Mouse (Mus musculus) ES-E14 (cell line): ENCODE results near the gene Dbt. TPM values are rescaled to one million over a fixed set of nuclear protein-coding genes. Genes with fewer than 3 reads are reported as not detected.
"Not testable (repeated sequence)": the region's sequence is repeated elsewhere in the genome, so short reads cannot be mapped to it uniquely, and the experiment has no call there.

ENCODE experiments used
- DNase-seq: peaks from one replicate; pipeline ENCODE4 v3.0.0-alpha.2; 2013; ENCODE audit warnings: low read depth, low spot score
- H3K27ac ChIP-seq: 2 replicates; pipeline ENCODE4 v1.5.1; 2012; ENCODE audit warnings: low read depth, mild to moderate bottlenecking, low read length, moderate library complexity, mixed read lengths; ENCODE audit not compliant: poor library complexity, insufficient read depth, severe bottlenecking
- H3K36me3 ChIP-seq: 2 replicates; pipeline ENCODE4 v1.6.1; 2012; ENCODE audit warnings: mild to moderate bottlenecking, low read length, moderate library complexity, mixed read lengths; ENCODE audit not compliant: control insufficient read depth, poor library complexity, insufficient read depth, severe bottlenecking
- H3K4me1 ChIP-seq, 2 experiments: fragments of 150-350 bp in 1 of 2; sonication (generic) in 1 of 2; 2 replicates each; pipeline ENCODE4 v1.6.1; 2012; ENCODE audit warnings: low read length in 2 of 2, mild to moderate bottlenecking in 1 of 2, mixed read lengths in 1 of 2; ENCODE audit not compliant: control insufficient read depth in 2 of 2, insufficient read depth in 2 of 2, poor library complexity in 1 of 2
- H3K4me3 ChIP-seq, 2 experiments: fragments of 150-350 bp in 1 of 2; sonication (generic) in 1 of 2; 2 replicates each; pipeline ENCODE4 v1.5.1; 2012; ENCODE audit warnings: low read length in 2 of 2, low read depth in 1 of 2, mild to moderate bottlenecking in 1 of 2, mixed read lengths in 1 of 2; ENCODE audit not compliant: insufficient read depth in 1 of 2, poor library complexity in 1 of 2, severe bottlenecking in 1 of 2
- H3K9ac ChIP-seq: 2 replicates; pipeline ENCODE4 v1.6.1; 2012; ENCODE audit warnings: low read depth, mild to moderate bottlenecking, low read length, mixed read lengths; ENCODE audit not compliant: poor library complexity, insufficient read depth, severe bottlenecking
- H3K9me3 ChIP-seq: fragments of 150-350 bp; sonication (generic); 2 replicates; pipeline ENCODE4 v1.6.1; 2012; ENCODE audit warnings: low read depth, mild to moderate bottlenecking, low read length; ENCODE audit not compliant: control insufficient read depth, insufficient read depth
- CHD2 ChIP-seq: IDR thresholded peaks from 2 replicates; pipeline ENCODE4 v1.6.1; 2014; ENCODE audit warnings: mild to moderate bottlenecking, low read depth, low read length, inconsistent platforms
- HCFC1 ChIP-seq: IDR thresholded peaks from 2 replicates; pipeline ENCODE4 v1.6.1; 2012; ENCODE audit warnings: low read length, inconsistent platforms, borderline replicate concordance; ENCODE audit not compliant: insufficient read depth
- MAFK ChIP-seq: IDR thresholded peaks from 2 replicates; pipeline ENCODE4 v1.6.1; 2014; ENCODE audit warnings: mild to moderate bottlenecking, low read depth, low read length, inconsistent platforms; ENCODE audit not compliant: insufficient read depth
- ZC3H11A ChIP-seq: IDR thresholded peaks from 2 replicates; pipeline ENCODE4 v1.6.1; 2012; ENCODE audit warnings: low read depth, mild to moderate bottlenecking, inconsistent platforms, low read length, borderline replicate concordance
- ZNF384 ChIP-seq: IDR thresholded peaks from 2 replicates; pipeline ENCODE4 v1.6.1; 2012; ENCODE audit warnings: low read depth, low read length, inconsistent platforms
- in situ Hi-C, 2 experiments: fragments of 600-800 bp; cut with MboI; formaldehyde crosslinking; loops; one replicate each; pipeline ENCODE4 v1.15.1; 2025; ENCODE audit warnings: low sequenced_read_pairs in 2 of 2, inconsistent platforms in 1 of 2; ENCODE audit not compliant: unreplicated experiment in 2 of 2
- total RNA-seq: library from RNA; depleted of rRNA; stranded (reverse); fragments of 300-350 nt; gene quantifications from 2 replicates; pipeline ENCODE4 v1.2.3, GENCODE M21; 2012

Gene Dbt
- total RNA-seq, 1 experiment = 18.7 TPM

- in situ Hi-C loops = no loop called here
- Histone ChIP-seq H3K4me1 (0 out of 4 replicates have a peak, but pooled peaks cover 0 to 1% of the 10 kb centered on the region in 2 experiments), H3K9ac (no peak overlapping the region), H3K27ac (no peak overlapping the region), H3K4me3 (no peak overlapping the region), H3K9me3 (no peaks in the 10 kb centered on the region), H3K36me3 (peaks cover 31% of the 10 kb centered on the region)
- DNase-seq = no peak
- no peak for TF ChIP-seq HCFC1
Observed at GRCm38 (mm10) chr3:116542532-116542931, 29.7 kb downstream of the Dbt start.

- in situ Hi-C loops = no loop called here
- DNase-seq = no peak
- no peak overlapping the region for H3K4me3 ChIP-seq
- peaks cover 19% of the 10 kb centered on the region for H3K36me3 ChIP-seq
- H3K27ac ChIP-seq = no peak overlapping the region
- H3K4me1 ChIP-seq = no peaks in the 10 kb centered on the region
- no peak overlapping the region for H3K9ac ChIP-seq
- TF ChIP-seq CHD2 (no peak), ZNF384 (no peak), ZC3H11A (no peak), HCFC1 (no peak), MAFK (no peak)
- no peaks in the 10 kb centered on the region for H3K9me3 ChIP-seq
Observed at GRCm38 (mm10) chr3:116547430-116547829, 34.6 kb downstream of the Dbt start.

GRCm38 (mm10) chr3:116551362-116551761, 38.5 kb downstream of the Dbt start:
- Histone ChIP-seq H3K27ac (no peak overlapping the region), H3K9ac (no peak overlapping the region), H3K36me3 (peaks cover 12% of the 10 kb centered on the region; the same call in 1 of the 2 replicates), H3K4me1 (no peaks in the 10 kb centered on the region), H3K9me3 (no peaks in the 10 kb centered on the region), H3K4me3 (no peak overlapping the region)
- DNase-seq = no peak
- in situ Hi-C loops = no loop called here
- TF ChIP-seq MAFK (no peak), HCFC1 (no peak), CHD2 (no peak), ZC3H11A (no peak), ZNF384 (no peak)

- H3K27ac ChIP-seq, H3K9ac ChIP-seq, H3K9me3 ChIP-seq, H3K4me1 ChIP-seq, in situ Hi-C loops, H3K4me3 ChIP-seq, DNase-seq, H3K36me3 ChIP-seq: not testable (repeated sequence)
Observed at GRCm38 (mm10) chr3:116561315-116561714, 48.4 kb downstream of the Dbt start.

GRCm38 (mm10) chr3:116562408-116563094, 49.7 kb downstream of the Dbt start, which contains the start of gene Lrrc39:
TSS of gene Lrrc39 (plus strand) at chr3:116562973.
- no peak within 1 kb of the TSS for H3K4me3 ChIP-seq
- DNase-seq = no peak
- no peaks in the 10 kb centered on the region for H3K9me3 ChIP-seq
- no peaks in the 10 kb centered on the region for H3K36me3 ChIP-seq
- no peak within 1 kb of the TSS for H3K27ac ChIP-seq
- in situ Hi-C loops = no loop called here
- no peak for TF ChIP-seq ZNF384
- TF ChIP-seq HCFC1 = no peak
- TF ChIP-seq CHD2 = no peak
- TF ChIP-seq ZC3H11A = no peak
- TF ChIP-seq MAFK = no peak
- no peak within 1 kb of the TSS for H3K9ac ChIP-seq
- H3K4me1 ChIP-seq = no peaks in the 10 kb centered on the region
